Mouse (Mus musculus): ENCODE data around the gene Hist1h2ac.
"Not testable (repeated sequence)": the region's sequence is repeated elsewhere in the genome, so short reads cannot be mapped to it uniquely, and the experiment has no call there.

The Hist1h2ac gene

GRCm38 (mm10) chr13:23683755-23684281, at the start of gene Hist1h2ac, which contains the start of gene Hist1h2bc:
Gene Hist1h2ac (minus strand): TSS chr13:23683948.
Gene Hist1h2bc (plus strand): TSS chr13:23684199.
- peak; percentile 65 to 66 for DNase-seq

GRCm38 (mm10) chr13:23732156-23732804, 48.5 kb upstream of the Hist1h2ac start:
- no peak for DNase-seq

DNA sequence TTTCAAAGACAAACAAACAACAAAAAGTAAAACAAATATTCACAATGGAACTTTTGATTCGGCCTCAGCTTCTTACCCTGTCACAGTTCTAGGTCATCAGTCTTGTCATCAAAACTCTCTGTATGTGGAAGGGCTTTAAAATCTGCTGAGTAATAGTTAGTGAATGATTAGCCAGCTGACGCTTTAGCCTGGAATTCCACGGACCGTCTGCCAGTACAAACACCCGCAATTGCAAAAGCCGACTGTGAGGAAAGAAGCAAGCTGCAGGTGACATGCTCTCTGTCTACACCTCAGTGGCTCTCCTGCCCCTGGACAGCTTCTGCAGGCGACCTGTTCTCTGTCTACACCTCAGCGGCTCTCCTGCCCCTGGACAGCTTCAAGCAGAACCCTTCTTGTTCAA, 46.7 kb upstream of the Hist1h2ac start:
- DNase-seq = no peak

DNA sequence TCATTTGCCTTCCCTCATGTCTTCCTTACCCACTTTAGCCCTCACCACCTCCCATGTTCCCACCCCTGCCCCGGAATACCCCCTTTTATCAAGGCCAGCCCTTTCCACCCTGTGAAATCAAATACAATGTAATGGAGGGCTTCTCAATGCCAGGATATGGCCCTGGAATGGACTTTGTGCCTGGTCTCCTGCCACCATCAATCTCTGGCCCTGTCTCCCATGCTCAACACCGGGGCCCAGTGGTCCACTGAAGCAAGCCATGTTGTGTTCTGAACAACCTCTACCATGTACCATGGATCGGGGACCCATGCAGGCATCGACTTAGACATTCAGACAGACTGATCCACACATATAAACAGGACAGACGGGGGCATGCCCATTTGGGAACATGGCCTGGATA, 46.0 kb upstream of the Hist1h2ac start:
- no peak for DNase-seq

DNA sequence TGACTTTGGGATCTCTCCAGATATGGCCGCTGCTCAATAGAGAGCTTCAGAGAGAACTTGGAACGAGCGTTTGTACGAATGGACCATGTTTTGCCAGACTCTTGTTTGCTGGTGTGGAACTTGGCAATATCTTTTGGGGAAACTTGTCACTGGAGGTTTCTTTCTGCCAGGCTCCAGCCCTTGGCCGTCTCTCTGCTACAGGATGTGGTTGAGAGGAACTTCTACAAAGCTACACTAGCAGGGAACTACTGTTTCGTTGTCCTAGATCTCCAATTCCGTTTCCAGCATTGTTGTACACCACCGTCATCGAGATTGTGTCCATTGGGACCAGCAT, 45.4 kb upstream of the Hist1h2ac start:
- no peak for DNase-seq

DNA sequence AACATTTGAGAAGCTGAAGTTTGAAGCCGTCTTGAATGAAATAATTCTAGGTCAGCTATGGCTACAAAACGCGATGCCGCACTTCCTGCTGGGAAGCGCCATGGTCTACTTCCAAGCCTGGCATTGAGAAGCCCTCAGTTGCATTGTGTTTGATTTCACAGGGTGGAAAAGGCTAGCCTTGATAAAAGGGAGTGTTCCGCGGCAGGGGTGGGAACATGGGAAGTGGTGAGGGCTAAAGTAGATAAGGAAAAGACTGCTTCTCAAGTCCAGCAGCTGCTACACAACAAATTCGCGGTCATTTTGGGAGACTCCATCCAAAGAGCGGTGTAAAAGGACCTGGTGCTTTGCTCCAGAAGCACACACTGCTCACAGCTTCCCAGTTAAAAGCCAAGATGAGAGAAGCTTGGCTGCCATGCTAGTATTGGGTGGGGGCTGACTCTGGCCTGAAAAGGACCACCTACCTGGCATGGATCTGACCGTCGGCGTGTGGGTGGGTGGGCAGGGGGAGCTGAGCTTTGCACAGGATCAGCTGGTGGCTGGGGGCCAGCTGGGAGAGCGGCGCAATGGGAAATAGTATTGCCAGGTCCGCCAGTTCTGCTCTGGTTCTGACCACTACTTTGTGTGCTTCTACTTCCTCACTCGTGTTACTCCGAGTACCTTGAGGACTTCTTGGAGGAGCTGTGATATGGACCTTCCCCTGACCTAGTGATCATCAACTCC, 44.9 kb upstream of the Hist1h2ac start:
- no peak for DNase-seq

DNA sequence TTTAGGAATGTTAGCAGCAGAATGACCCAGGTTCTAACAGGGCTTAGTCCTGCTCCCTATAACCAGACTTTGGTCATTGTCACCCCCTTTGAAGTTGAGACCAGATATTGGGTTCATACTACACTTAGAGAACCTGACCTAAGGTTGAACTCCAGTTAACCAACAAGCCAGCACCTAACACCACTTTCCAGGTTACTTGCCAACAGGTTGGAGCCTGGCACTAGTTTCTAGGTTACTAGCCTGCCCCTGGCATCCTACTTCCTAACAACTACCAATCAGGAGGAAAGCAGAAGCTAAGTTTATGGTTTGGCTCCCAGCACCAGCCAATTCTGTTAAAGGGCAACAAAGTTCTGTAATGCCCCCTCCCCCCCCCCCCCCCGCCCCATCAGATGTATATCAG, 41.5 kb upstream of the Hist1h2ac start:
- DNase-seq = no peak

GRCm38 (mm10) chr13:23724239-23724638, 40.5 kb upstream of the Hist1h2ac start:
- DNase-seq = no peak

GRCm38 (mm10) chr13:23717593-23718245, 34.0 kb upstream of the Hist1h2ac start:
- not testable (repeated sequence) for DNase-seq

DNA sequence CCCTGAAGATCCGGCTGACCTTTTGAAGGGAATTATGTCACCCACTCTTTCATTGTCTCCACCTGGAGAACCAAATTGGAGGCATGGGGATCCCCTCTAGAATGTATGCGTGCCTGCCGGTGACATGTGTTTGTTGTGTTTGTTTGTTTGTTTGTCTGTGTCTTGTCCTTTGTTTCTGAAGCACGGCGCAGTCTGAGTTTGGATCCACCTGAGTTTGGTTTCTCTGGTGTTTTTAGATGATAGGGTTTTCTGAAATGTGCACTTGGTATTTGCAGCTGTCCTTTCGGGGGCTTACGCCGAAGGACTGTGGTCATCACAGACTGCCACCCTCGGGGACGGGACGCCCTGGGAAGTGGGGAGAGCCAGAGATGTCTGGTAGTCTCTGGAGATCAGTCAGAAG, 33.4 kb upstream of the Hist1h2ac start:
- DNase-seq = no peak

DNA sequence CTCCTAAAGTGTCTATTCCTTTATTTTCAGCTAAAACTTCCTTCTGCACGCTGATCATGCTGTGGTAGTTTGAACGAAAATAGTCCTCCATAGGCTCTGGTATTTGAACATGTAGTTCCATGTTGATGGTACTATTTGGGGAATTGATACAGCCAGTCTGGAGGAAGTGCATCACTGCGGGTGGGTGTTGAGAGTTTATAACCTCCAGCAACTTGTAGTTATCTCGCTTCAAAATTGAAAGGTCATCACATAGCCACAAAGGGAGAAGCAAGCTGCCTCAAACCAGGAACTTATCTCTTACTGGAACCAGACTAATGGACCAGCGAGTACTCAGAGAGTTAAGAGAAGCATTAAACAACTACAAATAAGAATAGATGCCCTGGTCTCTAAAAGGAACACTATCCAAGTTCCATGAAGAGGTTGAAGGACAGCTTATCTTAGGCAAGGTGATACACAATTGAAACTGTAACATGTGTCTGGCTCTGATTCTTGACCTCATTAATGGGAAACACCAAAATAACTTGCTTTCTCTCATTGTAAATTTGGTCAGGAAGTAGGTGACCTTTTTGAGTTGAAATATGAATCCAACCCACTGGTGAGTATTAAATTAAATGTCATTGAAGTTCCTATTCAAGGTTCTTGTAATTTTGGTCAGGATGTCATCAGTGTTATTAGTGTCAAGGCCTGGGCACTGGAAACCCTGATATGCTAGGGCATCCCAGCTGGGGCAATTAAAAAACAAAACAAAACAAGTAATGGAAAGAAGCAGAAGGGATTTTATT, 32.7 kb upstream of the Hist1h2ac start:
- DNase-seq = no peak

DNA sequence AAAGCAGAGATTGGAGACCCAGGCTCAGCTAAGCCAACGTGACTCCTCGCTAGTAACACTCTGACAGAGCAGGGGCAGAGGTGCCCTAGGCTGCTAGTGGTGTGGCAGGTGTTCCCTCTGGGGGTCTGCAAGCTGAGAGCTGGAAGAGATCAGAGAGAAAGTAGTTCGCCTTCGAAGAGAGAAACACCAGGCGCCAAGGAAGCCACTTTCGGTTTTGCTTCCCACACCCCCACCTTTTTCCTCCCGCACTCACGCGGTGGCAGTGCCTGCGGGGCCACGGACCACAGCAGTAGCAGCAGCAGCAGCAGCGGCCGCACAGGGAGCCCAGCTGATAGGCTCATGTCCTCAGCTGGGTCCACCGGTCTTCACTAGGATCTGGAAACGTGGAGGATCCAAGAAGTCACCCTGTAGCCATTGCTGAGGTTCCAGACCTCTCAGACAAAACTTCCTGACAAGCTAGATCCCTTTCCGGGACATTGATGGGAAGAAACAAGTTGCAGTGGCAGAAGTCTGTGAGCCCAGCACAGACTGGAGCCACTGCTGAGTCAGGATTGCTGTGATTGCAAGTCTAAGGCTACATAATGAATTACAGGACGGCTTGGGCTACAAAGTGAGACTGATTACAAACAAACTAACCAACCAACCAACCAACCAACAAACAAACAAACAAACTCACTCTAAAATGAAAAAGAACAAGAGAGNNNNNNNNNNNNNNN, 26.8 kb upstream of the Hist1h2ac start, which contains the start of gene Hfe:
Gene Hfe (minus strand): TSS at position 481 of the 716 bp plus-strand sequence.
- DNase-seq = peak; percentile 38 to 54

DNA sequence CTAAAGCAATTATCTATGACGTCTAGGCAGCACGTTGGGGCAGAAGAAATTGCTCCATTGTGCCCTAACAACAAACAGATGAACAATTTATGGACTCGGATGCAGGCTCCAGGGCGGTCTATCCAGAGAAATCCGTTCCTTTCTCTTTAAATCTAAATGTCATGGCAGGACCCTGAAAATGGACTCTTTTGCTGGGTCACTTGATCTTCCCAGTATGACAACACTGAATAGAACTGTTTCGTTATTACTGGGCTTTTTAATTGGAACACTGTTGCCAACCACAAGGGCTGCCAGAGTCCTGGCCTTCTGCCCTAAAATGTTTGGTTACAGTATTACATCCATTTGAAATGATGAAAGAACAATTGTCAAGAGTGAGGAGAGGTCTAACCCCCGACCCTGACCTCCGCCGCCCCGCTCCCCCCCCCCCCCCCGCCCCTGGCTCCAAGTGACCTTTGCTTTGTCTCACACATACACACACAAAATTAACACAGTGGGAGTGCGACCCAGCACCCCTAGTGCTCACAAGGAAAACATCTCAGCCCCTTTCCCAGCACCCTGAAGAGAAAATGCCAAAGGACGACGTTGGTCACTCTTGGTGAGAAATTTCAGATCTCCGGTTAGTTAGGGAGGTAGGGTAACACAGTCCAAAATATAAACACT, 26.1 kb upstream of the Hist1h2ac start:
- no peak for DNase-seq

- DNase-seq = no peak
Measured at GRCm38 (mm10) chr13:23708654-23709053, 24.9 kb upstream of the Hist1h2ac start.

- DNase-seq = no peak
Measured at GRCm38 (mm10) chr13:23708041-23708440, 24.3 kb upstream of the Hist1h2ac start.

GRCm38 (mm10) chr13:23706771-23707170, 23.0 kb upstream of the Hist1h2ac start:
- no peak for DNase-seq

- no peak for DNase-seq
Measured at GRCm38 (mm10) chr13:23705751-23706356, 22.1 kb upstream of the Hist1h2ac start.

DNA sequence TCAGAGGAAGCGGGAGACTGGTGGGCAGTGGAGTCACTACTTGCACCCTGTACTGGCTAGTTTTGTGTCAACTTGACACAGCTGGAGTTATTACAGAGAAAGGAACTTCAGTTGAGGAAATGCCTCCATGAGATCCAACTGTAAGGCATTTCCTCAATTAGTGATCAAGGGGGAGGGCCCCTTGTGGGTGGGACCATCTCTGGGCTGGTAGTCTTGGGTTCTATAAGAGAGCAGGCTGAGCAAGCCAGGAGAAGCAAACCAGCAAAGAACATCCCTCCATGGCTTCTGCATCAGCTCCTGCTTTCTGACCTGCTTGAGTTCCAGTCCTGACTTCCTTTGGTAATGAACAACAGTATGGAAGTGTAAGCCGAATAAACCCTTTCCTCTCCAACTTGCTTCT, 19.1 kb upstream of the Hist1h2ac start:
- DNase-seq = not testable (repeated sequence)

DNA sequence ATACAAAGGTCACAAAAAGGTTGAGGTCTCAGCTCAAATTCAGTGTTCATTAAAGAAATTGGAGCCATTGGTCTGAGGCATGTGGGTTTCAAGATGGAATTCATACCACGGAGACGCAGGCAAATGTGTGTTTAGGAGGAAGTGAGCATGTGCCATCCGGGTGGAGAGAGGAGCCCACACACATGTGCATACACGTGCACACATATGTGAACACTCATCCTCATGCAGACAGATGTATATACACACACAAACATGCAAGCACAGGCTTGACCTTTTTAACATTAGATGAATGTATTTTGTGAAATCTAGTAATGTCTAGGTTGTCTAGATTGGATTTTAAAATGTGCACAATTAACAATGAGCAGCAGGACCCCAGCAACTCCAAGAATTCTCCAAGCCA, 18.5 kb upstream of the Hist1h2ac start:
- DNase-seq = no peak

DNA sequence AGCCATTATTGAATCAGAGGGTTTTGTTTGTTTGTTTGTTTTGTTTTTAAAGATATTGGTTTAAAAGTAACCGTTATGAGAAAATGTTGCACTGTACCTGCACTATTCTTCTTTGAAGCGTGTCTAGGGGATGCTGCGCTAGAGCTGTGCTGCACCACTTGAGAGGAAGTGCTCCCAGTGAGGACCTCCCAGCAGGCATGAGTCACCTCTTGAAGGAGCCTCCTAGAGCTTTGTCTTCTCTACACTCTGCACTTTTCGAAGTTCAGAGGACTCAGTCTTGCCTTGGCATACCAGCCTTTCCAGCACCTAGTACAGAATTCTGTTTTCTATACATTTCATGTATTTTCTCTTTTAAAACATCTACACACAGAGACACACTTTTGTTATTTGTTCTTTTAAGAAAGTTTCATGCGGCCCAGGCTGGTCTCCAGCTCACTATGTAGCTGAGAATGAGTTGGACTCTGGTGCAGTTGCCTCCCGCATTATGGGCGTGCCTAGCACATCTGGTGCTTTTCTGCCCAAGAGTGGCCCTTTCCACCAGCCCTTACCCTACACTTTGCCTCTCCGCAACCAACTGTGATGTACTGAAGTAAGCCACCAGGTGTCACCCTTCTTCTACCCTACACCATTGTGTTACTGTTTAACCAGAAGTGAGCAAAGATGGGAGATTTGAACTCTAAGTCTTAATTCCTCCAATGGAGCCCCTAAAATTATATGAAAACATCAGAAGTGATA, 17.2 kb upstream of the Hist1h2ac start:
- peak; percentile 54 to 65 for DNase-seq

Measured in spleen, adult 18-20 months (tissue).